18 mouse cellular contexts compared by ENCODE assay signal in genomic region chr4:150255181-150255580, GRCm38 (mm10). TPM values are rescaled to one million over a fixed set of nuclear protein-coding genes. Genes with fewer than 3 reads are reported as not detected.
"Had no signal": no experiment of that assay in that cellular context is flagged by ENCODE, and none has a peak within 500 bp of the region (broad histone marks: within the 10 kb centered on the region; RNA-seq: fewer than 3 reads in every experiment).

No protein-coding gene starts in this region.

- DNase-seq: kidney, adult 8-10 months; kidney, postnatal 10 days; kidney, postnatal 4 days; lung, adult 2 months; lung, postnatal 36 days; midbrain, embryonic 14.5 days; right cerebral cortex, adult 18-20 months; right cerebral cortex, postnatal 25 days; thymus, adult 18-20 months; thymus, postnatal 14 days had no signal

- ATAC-seq: lung, postnatal 0 days had no signal

- H3K27ac ChIP-seq: left cerebral cortex, adult 2 months; limb, embryonic 10.5 days; liver, embryonic 15.5 days had no signal

- H3K9me3 ChIP-seq: limb, embryonic 10.5 days; liver, embryonic 15.5 days had no signal

- H3K4me3 ChIP-seq: left cerebral cortex, adult 2 months; limb, embryonic 10.5 days; liver, embryonic 15.5 days had no signal

- H3K4me1 ChIP-seq: liver, embryonic 15.5 days had no signal

- H3K9ac ChIP-seq: liver, embryonic 15.5 days had no signal

- H3K27me3 ChIP-seq: liver, embryonic 15.5 days had no signal

- H3K4me2 ChIP-seq: liver, embryonic 11.5 days; liver, embryonic 15.5 days had no signal

RNA-seq across cellular contexts. Expression of gene Car6, which starts 54.0 kb away (rescaled TPM):
- polyA plus RNA-seq: limb, embryonic 10.5 days; liver, embryonic 11.5 days; liver, embryonic 15.5 days; neural tube, embryonic 14.5 days; small intestine, adult 2 months; stomach, embryonic 14.5 days had no signal
